Mouse (Mus musculus): ENCODE measurements around the gene Aip. TPM values are rescaled to one million over a fixed set of nuclear protein-coding genes. Genes with fewer than 3 reads are reported as not detected.

Aip gene
- polyA plus RNA-seq, 1 experiment from 2014 or later = 83.2 TPM

DNA sequence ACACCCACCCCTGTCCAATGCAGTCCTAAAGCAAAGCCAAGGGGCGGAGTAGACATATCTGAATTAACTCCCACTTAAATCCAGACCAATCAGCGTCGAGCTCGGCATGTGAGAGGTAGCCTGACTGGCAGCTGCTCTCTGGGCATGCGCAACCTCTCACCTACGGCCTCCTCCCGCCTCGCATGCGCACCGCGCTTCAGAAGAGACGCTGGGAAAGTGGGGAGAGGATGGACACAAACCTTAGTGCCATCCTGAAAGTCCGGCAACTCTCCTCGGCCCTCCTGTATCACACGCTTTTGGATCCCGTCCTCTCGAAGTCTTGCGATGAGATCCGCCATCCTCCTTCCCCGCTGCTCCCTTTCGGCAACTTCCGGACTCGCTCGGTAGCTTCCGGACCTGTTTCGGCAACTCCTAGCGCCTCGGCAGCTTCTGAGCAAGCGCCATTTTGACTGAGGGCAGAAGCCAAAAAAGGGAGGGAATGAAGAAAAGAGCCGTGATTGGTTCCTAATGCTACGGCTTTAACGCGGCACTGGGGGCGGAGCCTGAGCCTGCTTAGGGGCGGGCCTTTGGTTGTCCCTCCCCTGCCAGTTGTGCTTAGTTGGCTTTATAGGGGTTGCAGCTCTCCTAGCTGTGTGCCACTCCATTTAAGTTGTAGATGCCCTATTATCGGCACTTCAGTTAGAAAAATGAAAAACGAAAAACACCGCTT, 4.4 kb downstream of the Aip start:
- Histone ChIP-seq H3K4me1 (replicated peaks; ENCODE audit: insufficient read depth, low read length) (peaks cover 11% of the 10 kb centered on the region), H3K27me3 (ENCODE audit: insufficient read depth, low read length) (no peaks in the 10 kb centered on the region), H3K4me3 (replicated peaks; ENCODE audit: low read depth, low read length) (peak overlapping the region; percentile 40), H3K36me3 (ENCODE audit: insufficient read depth, low read length) (no peaks in the 10 kb centered on the region; the same call in 1 of the 2 replicates), H3K9me3 (replicated peaks; ENCODE audit: low read length) (no peaks in the 10 kb centered on the region), H3K9ac (ENCODE audit: low read depth, low read length) (peak overlapping the region; percentile 56), H3K4me2 (ENCODE audit: low read length) (peak overlapping the region; percentile 58), H3K27ac (peak overlapping the region; percentile 86)
- no peak for TF ChIP-seq CTCF (IDR thresholded peaks at IDR 0.05; ENCODE audit: low read depth)
- peak; percentile 100 for DNase-seq (ENCODE audit: low spot score)
- 4% methylated on average over 38 of the region's 38 CpGs for WGBS
- peak; percentile 70 for ATAC-seq (replicated peaks; ENCODE audit: low FRiP score, low read depth)

DNA sequence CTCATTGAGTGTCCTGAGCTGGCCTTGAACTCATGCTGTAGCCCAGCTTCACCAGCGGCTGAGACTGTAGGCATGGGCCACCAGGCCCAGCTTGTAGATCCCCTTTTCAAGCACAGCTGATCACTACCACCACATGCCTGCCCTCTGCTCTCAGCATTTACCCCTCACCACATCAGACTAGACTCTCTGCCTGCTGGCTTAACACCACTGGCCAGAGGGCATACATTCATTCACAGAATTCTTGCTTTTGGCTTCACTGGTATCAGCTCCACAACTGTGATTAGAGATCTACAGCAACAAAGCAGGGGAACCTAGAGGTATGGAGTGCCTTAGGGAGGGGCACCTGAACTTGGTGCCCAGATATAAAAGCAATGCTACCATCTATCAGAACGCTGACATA, 5.2 kb downstream of the Aip start:
- ATAC-seq (replicated peaks; ENCODE audit: low FRiP score, low read depth) (no peak), DNase-seq (ENCODE audit: low spot score) (no peak)
- Histone ChIP-seq H3K36me3 (ENCODE audit: insufficient read depth, low read length) (peaks cover 5% of the 10 kb centered on the region), H3K27me3 (ENCODE audit: insufficient read depth, low read length) (no peaks in the 10 kb centered on the region), H3K9ac (ENCODE audit: low read depth, low read length) (0 out of 2 replicates have a peak overlapping the region, but pooled peaks have one; percentile 15), H3K4me2 (ENCODE audit: low read length) (peak overlapping the region; percentile 58; the same call in 1 of the 2 replicates), H3K4me3 (replicated peaks; ENCODE audit: low read depth, low read length) (no peak overlapping the region), H3K9me3 (replicated peaks; ENCODE audit: low read length) (no peaks in the 10 kb centered on the region), H3K27ac (no peak overlapping the region), H3K4me1 (replicated peaks; ENCODE audit: insufficient read depth, low read length) (peaks cover 9% of the 10 kb centered on the region; the same call in 1 of the 2 replicates)
- TF ChIP-seq CTCF (IDR thresholded peaks at IDR 0.05; ENCODE audit: low read depth) = no peak
- 98% methylated on average over 2 of the region's 2 CpGs for WGBS

DNA sequence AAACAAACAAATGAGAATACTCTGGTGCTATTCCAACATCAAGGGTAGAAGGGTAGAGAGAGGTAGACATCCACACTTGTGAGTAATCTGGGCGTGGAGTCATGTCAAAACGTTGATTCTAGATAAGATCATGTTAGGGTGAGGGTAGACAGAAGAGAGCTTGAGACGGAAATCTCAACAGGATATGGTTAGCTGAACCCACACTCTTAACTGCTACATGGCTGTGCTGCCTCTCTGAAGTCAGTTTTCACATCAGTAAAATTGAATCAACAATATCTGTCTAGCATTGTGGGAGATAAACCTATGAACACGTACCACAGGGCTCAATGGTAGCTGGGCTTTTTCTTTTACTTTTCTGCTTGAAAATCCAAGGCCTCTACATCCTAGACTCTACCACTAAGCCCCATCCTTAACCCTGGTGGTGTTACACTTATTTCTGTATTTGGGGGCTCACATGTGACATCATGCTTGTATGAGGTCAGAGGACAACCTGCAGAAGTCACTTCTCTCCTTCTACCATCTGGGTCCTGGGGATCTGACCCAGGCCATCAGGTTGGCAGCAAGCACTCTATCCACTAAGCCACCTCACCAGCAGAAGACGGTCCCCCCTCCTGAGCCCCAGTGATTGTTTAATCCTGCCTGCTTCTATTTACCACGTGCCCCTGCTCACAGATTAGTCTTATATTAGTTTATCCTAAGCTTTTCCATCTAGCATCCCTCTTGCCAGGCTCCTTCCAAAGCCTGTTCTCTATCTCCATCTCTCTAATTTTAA, 5.8 kb downstream of the Aip start:
- no peak for TF ChIP-seq CTCF (IDR thresholded peaks at IDR 0.05; ENCODE audit: low read depth)
- H3K4me3 ChIP-seq (replicated peaks; ENCODE audit: low read depth, low read length) = no peak overlapping the region
- DNase-seq (ENCODE audit: low spot score) (no peak), ATAC-seq (replicated peaks; ENCODE audit: low FRiP score, low read depth) (no peak)
- WGBS = 82% methylated on average over 6 of the region's 6 CpGs
- peaks cover 11% of the 10 kb centered on the region for H3K36me3 ChIP-seq (ENCODE audit: insufficient read depth, low read length)
- no peak overlapping the region for H3K4me2 ChIP-seq (ENCODE audit: low read length)
- H3K4me1 ChIP-seq (replicated peaks; ENCODE audit: insufficient read depth, low read length) = peaks cover 9% of the 10 kb centered on the region; the same call in 1 of the 2 replicates
- 0 out of 2 replicates have a peak overlapping the region, but pooled peaks have one; percentile 15 for H3K9ac ChIP-seq (ENCODE audit: low read depth, low read length)
- H3K27me3 ChIP-seq (ENCODE audit: insufficient read depth, low read length) = no peaks in the 10 kb centered on the region
- no peak overlapping the region for H3K27ac ChIP-seq
- no peaks in the 10 kb centered on the region for H3K9me3 ChIP-seq (replicated peaks; ENCODE audit: low read length)

DNA sequence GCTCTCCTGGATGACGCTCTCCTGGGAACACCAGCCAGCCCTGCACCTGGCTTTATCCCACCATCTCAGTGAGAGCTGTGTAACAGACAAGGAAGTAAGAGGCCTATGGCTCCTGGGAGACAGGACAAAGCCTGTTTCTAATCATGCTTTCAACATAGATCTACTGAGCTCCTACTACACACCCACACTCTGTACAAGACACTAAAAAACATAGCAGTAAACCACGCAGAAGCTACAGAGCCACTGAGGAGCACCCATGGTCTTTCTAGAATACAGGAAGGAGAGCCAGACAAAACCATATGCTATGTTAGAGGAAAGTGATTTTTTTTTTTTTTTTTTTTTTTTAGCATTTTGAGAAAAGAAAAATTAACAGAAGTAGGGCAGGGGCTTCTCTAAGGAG, 7.3 kb downstream of the Aip start:
- no peak overlapping the region for H3K9ac ChIP-seq (ENCODE audit: low read depth, low read length)
- DNase-seq (ENCODE audit: low spot score) = no peak
- peaks cover 17% of the 10 kb centered on the region for H3K36me3 ChIP-seq (ENCODE audit: insufficient read depth, low read length)
- H3K4me3 ChIP-seq (replicated peaks; ENCODE audit: low read depth, low read length) = no peak overlapping the region
- TF ChIP-seq CTCF (IDR thresholded peaks at IDR 0.05; ENCODE audit: low read depth) = no peak
- no peaks in the 10 kb centered on the region for H3K9me3 ChIP-seq (replicated peaks; ENCODE audit: low read length)
- 88% methylated on average over 2 of the region's 2 CpGs for WGBS
- no peaks in the 10 kb centered on the region for H3K27me3 ChIP-seq (ENCODE audit: insufficient read depth, low read length)
- H3K4me2 ChIP-seq (ENCODE audit: low read length) = no peak overlapping the region
- H3K27ac ChIP-seq = no peak overlapping the region
- peaks cover 16% of the 10 kb centered on the region; the same call in 1 of the 2 replicates for H3K4me1 ChIP-seq (replicated peaks; ENCODE audit: insufficient read depth, low read length)
- ATAC-seq (replicated peaks; ENCODE audit: low FRiP score, low read depth) = no peak

DNA sequence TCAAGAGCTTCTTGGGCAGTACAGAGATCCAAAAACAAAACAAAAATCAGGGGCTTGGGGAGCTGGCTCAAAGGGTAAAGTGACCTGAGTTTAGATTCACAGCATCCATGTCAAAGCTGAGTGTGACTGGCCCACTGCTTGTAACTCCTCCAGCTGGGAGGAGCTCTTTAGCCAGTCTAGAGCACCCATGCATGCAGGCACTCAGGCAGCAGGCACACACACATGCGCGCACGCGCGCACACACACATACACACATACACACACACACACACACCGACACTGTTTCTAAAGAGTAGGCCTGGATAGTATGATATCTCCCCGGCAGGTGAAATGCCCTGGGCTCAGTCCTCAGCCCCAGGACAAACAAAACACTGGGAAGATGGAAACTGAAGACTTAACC, 8.7 kb downstream of the Aip start:
- Histone ChIP-seq H3K9ac (ENCODE audit: low read depth, low read length) (no peak overlapping the region), H3K4me1 (replicated peaks; ENCODE audit: insufficient read depth, low read length) (peaks cover 19% of the 10 kb centered on the region; the same call in 1 of the 2 replicates), H3K9me3 (replicated peaks; ENCODE audit: low read length) (no peaks in the 10 kb centered on the region), H3K4me3 (replicated peaks; ENCODE audit: low read depth, low read length) (no peak overlapping the region), H3K27ac (no peak overlapping the region), H3K27me3 (ENCODE audit: insufficient read depth, low read length) (no peaks in the 10 kb centered on the region), H3K36me3 (ENCODE audit: insufficient read depth, low read length) (peaks cover 20% of the 10 kb centered on the region), H3K4me2 (ENCODE audit: low read length) (no peak overlapping the region)
- WGBS = 66% methylated on average over 7 of the region's 7 CpGs
- TF ChIP-seq CTCF (IDR thresholded peaks at IDR 0.05; ENCODE audit: low read depth) = no peak
- DNase-seq (ENCODE audit: low spot score) (peak; percentile 51), ATAC-seq (replicated peaks; ENCODE audit: low FRiP score, low read depth) (no peak)

DNA sequence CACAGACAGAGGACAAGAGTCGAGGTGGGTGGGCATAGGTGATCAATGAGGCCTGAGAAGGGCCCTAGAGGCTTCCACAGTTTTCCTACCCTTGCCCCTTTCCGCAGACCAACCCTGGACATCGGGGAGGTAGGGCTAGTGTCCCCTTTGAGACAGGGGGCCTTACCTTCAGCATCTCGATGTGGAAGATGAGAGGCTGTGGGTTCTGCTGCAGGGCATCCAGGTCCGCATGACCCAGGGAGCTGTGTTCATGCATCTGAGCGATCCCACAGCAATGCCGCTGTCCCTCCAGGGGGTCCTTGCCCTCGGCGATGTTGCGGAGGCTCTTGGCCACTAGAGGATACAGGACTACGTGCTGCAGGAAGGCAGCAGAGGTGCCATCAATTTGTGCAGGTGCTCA, 9.8 kb downstream of the Aip start:
- TF ChIP-seq CTCF (IDR thresholded peaks at IDR 0.05; ENCODE audit: low read depth) = no peak
- H3K4me2 ChIP-seq (ENCODE audit: low read length) = no peak overlapping the region
- WGBS = 92% methylated on average over 11 of the region's 11 CpGs
- H3K27me3 ChIP-seq (ENCODE audit: insufficient read depth, low read length) = no peaks in the 10 kb centered on the region
- ATAC-seq (replicated peaks; ENCODE audit: low FRiP score, low read depth) (no peak), DNase-seq (ENCODE audit: low spot score) (no peak)
- peaks cover 20% of the 10 kb centered on the region for H3K36me3 ChIP-seq (ENCODE audit: insufficient read depth, low read length)
- H3K4me1 ChIP-seq (replicated peaks; ENCODE audit: insufficient read depth, low read length) = peaks cover 15% of the 10 kb centered on the region; the same call in 1 of the 2 replicates
- H3K4me3 ChIP-seq (replicated peaks; ENCODE audit: low read depth, low read length) = no peak overlapping the region
- no peak overlapping the region for H3K9ac ChIP-seq (ENCODE audit: low read depth, low read length)
- no peaks in the 10 kb centered on the region for H3K9me3 ChIP-seq (replicated peaks; ENCODE audit: low read length)
- no peak overlapping the region for H3K27ac ChIP-seq

All from kidney, postnatal 0 days (tissue).